Mouse (Mus musculus) brain, embryonic 14.5 days (tissue): ENCODE results near the gene Kat14.

Experiments
- CTCF ChIP-seq: fragments of 200-500 bp; IDR thresholded peaks from 2 replicates; pipeline ENCODE4 v1.5.1; 2012; ENCODE audit warnings: inconsistent platforms, mild to moderate bottlenecking, moderate library complexity, borderline replicate concordance; ENCODE audit not compliant: insufficient read depth, insufficient read length; ENCODE audit errors: extremely low read depth
- POLR2A ChIP-seq: fragments of 200-500 bp; IDR thresholded peaks from 2 replicates; pipeline ENCODE4 v1.6.1; 2012; ENCODE audit warnings: mild to moderate bottlenecking, inconsistent platforms, borderline replicate concordance; ENCODE audit not compliant: poor library complexity, insufficient read depth, insufficient read length, severe bottlenecking; ENCODE audit errors: extremely low read depth

GRCm38 (mm10) chr2:144422094-144422675, 53.4 kb downstream of the Kat14 start:
- TF ChIP-seq CTCF (no peak), POLR2A (no peak)
